Mouse (Mus musculus) cerebellum, adult 2 months (tissue): ENCODE measurements around the gene Serpinh1. TPM values are rescaled to one million over a fixed set of nuclear protein-coding genes. Genes with fewer than 3 reads are reported as not detected.

Source experiments
- DNase-seq, 2 experiments: peaks; one replicate each; pipeline ENCODE4 v3.0.0; 2021
- H3K27ac ChIP-seq: fragments of 200-500 bp; 2 replicates; pipeline ENCODE4 v1.5.1; 2012; ENCODE audit warnings: low read length, control low read depth, inconsistent platforms; ENCODE audit not compliant: insufficient read depth
- H3K27me3 ChIP-seq: fragments of 200-500 bp; 2 replicates; pipeline ENCODE4 v1.6.1; 2012; ENCODE audit warnings: inconsistent platforms, mild to moderate bottlenecking, low read length, moderate library complexity; ENCODE audit not compliant: control insufficient read depth, insufficient read depth
- H3K4me1 ChIP-seq: fragments of 200-500 bp; 2 replicates; pipeline ENCODE4 v1.6.1; 2011; ENCODE audit warnings: low read length; ENCODE audit not compliant: control insufficient read depth, insufficient read depth
- H3K4me3 ChIP-seq: fragments of 200-500 bp; replicated peaks from 2 replicates; pipeline ENCODE3; 2011; ENCODE audit warnings: mild to moderate bottlenecking, low read depth, low read length, control low read depth; ENCODE audit not compliant: insufficient read depth
- CTCF ChIP-seq: fragments of 200-500 bp; IDR thresholded peaks from 2 replicates; pipeline ENCODE4 v1.5.1; 2011; ENCODE audit warnings: low read depth, mild to moderate bottlenecking, control low read depth, low read length, moderate library complexity, borderline replicate concordance; ENCODE audit not compliant: insufficient read depth
- POLR2A ChIP-seq: fragments of 200-500 bp; IDR thresholded peaks from 2 replicates; pipeline ENCODE4 v1.6.1; 2011; ENCODE audit warnings: low read length, control low read depth, borderline replicate concordance; ENCODE audit not compliant: insufficient read depth
- WGBS: fragments of 180-500 bp; shearing (Covaris S2); methylation state at CpG from one replicate; pipeline ENCODE4 v1.1.7; 2018; 5-methylcytosine and 5-hydroxymethylcytosine counted together
- polyA plus RNA-seq: library from polyadenylated mRNA; depleted of rRNA; stranded (reverse); fragments of >200 nt; gene quantifications from 2 replicates; pipeline ENCODE4 v1.2.3, GENCODE M21; 2012

The Serpinh1 gene
- polyA plus RNA-seq, 1 experiment = 24.9 TPM

DNA sequence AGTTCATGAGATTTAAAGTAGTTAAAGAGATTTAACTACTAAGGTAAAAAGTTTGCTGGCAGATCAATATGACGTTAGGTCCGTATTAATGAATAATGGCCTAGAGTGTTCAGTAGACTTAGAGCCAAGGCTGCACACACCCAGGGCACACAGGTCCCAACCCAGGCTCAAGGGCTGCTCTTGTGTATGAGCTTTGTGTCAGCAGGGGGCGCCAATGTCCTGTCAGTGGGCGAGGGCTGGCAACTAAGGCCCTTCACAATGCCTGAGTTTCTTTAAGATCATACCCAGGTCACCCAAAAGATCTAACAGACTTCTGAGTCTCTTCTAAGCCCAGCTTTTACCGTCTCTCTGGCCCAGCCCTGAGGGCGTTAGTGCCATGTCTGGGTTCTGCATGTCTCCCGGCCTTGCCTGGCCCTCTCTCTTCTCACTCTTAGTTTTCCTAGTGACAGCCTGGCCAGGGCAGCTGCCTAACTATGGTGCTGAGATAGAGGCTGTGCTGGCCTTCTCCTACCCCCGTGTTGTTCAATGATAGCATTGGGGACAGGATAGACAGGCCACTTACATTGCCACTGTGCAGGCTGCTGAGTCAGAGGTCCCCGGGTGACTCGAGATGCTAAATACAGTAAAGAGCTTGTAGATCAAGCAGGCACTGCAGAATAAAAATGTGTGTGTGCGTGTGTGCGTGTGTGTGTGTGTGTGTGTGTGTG lies 20.1 kb downstream of the Serpinh1 start:
- WGBS = 58% methylated on average over 12 of the region's 12 CpGs
- H3K4me1 ChIP-seq = no peaks in the 10 kb centered on the region
- no peak overlapping the region for H3K4me3 ChIP-seq
- no peak for TF ChIP-seq POLR2A
- peak; percentile 83 for TF ChIP-seq CTCF
- H3K27me3 ChIP-seq = no peaks in the 10 kb centered on the region
- H3K27ac ChIP-seq = no peak overlapping the region
- DNase-seq = peak; percentile 50 to 65

DNA sequence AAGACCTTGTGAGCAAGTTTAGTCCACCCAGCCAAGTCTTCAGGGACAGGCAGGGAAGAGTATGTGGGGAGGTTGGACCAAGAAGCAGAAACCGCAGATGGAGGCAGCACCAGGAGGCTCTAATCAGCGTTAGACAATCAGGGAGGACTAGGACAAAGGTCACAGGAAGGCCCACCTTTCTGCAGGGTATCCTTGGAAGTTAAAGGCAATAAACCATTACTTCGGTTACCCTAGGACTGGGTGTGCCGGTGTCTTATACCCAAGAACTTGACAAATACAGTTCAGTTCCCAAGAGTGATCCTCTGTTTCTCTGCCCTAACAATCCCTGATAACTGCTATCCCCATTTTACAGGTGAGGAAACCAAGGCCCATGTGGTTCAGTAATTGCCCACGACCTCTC lies 23.0 kb downstream of the Serpinh1 start:
- Histone ChIP-seq H3K4me3 (no peak overlapping the region), H3K27ac (no peak overlapping the region), H3K27me3 (no peaks in the 10 kb centered on the region), H3K4me1 (no peaks in the 10 kb centered on the region; the same call in 1 of the 2 replicates)
- TF ChIP-seq CTCF (no peak), POLR2A (no peak)
- WGBS = 81% methylated on average over 5 of the region's 5 CpGs
- DNase-seq = no peak

DNA sequence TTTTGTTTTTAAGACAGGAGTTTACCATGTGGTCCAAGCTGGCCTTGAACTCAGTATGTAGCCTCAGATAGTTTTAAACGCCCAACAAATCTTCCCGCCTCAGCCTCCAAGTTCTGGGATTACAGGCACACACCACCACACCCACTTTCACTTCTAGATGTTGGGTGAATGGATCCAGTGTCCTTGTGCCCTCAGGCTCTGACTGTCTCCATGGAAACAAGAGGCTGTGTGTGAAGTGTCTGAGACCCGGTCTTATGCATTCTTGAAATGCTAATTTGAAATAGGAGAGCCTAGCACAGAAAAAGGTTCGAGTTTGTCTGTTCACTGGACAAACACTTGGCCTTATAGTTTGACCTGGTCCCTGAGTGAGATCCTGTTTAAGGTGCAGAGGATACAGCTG lies 24.2 kb downstream of the Serpinh1 start:
- TF ChIP-seq POLR2A (no peak), CTCF (no peak)
- H3K27me3 ChIP-seq = no peaks in the 10 kb centered on the region
- 60% methylated on average over 4 of the region's 4 CpGs for WGBS

DNA sequence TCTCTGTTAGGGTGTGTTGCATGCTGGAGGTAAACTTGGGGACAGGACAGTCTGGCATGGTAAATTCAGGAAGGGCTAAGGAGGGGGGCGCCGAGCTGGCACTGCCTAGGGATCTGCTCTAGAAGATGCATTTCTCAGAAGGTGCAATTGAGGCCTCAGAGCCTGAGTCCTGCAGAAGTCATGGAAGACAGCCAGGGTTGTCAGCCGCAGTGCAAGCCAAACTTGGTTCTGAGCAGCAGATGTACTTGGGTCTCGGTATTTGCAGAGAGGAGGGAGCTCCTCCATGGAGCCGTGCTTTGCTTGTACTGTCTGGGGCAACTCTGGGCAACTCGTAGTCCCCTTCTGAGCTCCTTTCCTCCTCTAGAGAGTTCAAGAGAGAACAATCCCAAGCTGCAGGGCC lies 26.9 kb downstream of the Serpinh1 start:
- DNase-seq = no peak
- no peaks in the 10 kb centered on the region for H3K27me3 ChIP-seq
- no peaks in the 10 kb centered on the region; the same call in 1 of the 2 replicates for H3K4me1 ChIP-seq
- H3K27ac ChIP-seq = no peak overlapping the region
- WGBS = 50% methylated on average over 6 of the region's 6 CpGs
- no peak overlapping the region for H3K4me3 ChIP-seq
- TF ChIP-seq CTCF = no peak
- TF ChIP-seq POLR2A = no peak

More for the DNA sequence above, 24.2 kb downstream of the Serpinh1 start:
- Histone ChIP-seq H3K27ac (no peak overlapping the region), H3K4me1 (no peaks in the 10 kb centered on the region; the same call in 1 of the 2 replicates), H3K4me3 (no peak overlapping the region)
- DNase-seq = no peak

DNA sequence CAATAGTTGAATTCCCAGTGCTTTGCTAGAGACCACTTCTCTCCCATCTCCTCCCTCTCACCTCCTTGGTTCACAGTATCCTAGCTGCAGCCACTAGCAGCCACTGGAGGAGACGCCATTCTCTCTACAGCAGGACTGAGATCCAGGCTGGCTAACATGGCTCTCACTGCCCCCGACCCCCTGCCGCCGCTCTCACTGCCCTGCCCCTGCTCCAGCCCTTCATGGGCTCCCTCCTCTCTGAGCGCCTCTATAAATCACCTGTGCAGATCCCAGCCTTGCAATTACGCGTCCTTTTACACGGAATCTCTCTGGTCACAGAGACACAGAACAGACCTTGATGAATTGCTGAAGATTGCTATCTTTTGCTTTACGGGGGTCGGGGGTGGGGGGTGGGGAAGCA lies 28.2 kb downstream of the Serpinh1 start:
- H3K27me3 ChIP-seq = no peaks in the 10 kb centered on the region
- TF ChIP-seq CTCF (no peak), POLR2A (no peak)
- H3K4me3 ChIP-seq = no peak overlapping the region
- WGBS = 69% methylated on average over 10 of the region's 10 CpGs
- no peaks in the 10 kb centered on the region; the same call in 1 of the 2 replicates for H3K4me1 ChIP-seq
- DNase-seq = no peak
- no peak overlapping the region for H3K27ac ChIP-seq

DNA sequence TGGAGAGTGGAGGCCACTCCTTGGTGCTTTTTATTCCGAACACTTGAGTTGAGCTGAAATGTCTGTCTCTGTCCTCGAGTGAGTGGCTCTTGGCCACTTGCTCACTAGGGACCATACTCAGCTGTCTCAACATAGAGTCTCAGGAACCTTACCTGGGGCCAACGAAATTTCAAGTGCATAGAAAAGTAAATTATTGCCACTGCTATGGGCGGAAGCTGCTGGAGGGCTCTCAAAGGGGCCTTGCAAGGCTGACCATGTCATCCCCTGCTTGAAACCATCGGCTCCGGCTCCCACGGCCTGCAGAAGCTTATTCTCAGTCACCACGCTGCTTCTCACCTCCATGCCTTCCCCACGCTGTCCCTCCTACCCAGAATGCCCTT lies 29.7 kb downstream of the Serpinh1 start:
- no peak for DNase-seq
- no peak overlapping the region for H3K27ac ChIP-seq
- no peaks in the 10 kb centered on the region; the same call in 1 of the 2 replicates for H3K4me1 ChIP-seq
- no peak overlapping the region for H3K4me3 ChIP-seq
- TF ChIP-seq CTCF (no peak), POLR2A (no peak)
- H3K27me3 ChIP-seq = no peaks in the 10 kb centered on the region
- WGBS = 89% methylated on average over 9 of the region's 9 CpGs

DNA sequence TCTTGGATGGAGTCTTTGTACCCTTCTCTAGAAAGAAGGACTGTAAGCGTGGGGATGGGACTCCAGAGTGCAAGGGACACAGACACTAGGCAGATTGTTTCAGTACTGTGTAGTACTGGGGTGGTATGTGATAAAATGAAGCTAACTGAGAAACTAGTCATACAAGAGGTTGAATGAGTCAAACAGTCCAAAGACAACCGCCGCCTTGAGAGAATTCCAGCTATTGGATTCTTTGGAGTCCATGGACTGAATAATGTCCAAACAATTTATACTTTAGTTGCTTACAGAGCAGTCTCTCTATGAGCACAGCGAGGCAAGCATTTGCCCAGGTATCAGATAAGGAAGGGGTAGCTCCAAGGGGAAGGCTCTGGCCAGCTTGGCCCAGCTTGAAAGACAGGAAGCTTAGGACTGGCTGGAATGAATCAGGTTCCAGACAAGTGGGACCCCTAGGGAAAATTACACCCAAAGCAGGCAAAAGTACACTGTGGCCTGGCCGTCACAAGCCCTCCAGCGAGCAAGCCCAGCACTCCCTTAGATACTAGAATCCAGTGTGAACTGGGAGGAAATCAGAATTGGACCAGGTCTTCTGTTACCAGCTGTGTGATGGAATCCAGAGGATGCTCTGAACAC lies 30.2 kb downstream of the Serpinh1 start:
- Histone ChIP-seq H3K27ac (no peak overlapping the region), H3K4me1 (no peaks in the 10 kb centered on the region; the same call in 1 of the 2 replicates), H3K4me3 (no peak overlapping the region), H3K27me3 (no peaks in the 10 kb centered on the region)
- no peak for DNase-seq
- WGBS = 95% methylated on average over 6 of the region's 6 CpGs
- TF ChIP-seq CTCF (no peak), POLR2A (no peak)

DNA sequence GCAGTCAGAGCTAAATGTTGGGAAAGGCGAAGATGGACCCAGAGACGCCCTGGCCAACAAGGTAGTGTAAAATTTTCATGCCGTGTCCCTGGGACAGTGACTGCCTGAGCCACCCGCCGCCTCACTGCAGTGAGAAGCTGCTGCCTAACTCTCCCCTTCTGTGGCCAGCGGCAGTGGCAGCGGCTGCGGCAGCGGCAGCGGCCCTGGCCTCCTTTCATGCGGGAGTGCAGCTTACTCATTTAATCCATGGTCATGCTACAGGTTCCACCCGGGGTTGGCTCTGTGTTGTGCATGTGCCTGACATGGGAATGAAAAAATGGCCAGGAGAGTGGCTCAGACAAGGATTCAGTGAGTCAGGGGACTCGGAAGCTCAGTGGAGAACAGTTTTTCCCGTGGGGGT lies 32.5 kb downstream of the Serpinh1 start:
- WGBS = 52% methylated on average over 14 of the region's 14 CpGs
- Histone ChIP-seq H3K27ac (no peak overlapping the region), H3K4me1 (no peaks in the 10 kb centered on the region), H3K4me3 (no peak overlapping the region), H3K27me3 (no peaks in the 10 kb centered on the region)
- no peak for DNase-seq
- no peak for TF ChIP-seq POLR2A
- TF ChIP-seq CTCF = no peak
